Mouse (Mus musculus) liver, adult 2 months (tissue): ENCODE results near the gene Zfr2.

Experiments
- CTCF ChIP-seq: fragments of 200-500 bp; IDR thresholded peaks from 2 replicates; pipeline ENCODE4 v1.5.1; 2011; ENCODE audit warnings: low read depth, low read length, control low read depth
- POLR2A ChIP-seq: fragments of 200-500 bp; IDR thresholded peaks from 2 replicates; pipeline ENCODE4 v1.6.1; 2011; ENCODE audit warnings: low read length, control low read depth; ENCODE audit not compliant: insufficient read depth; ENCODE audit errors: extremely low read depth

- no peak for TF ChIP-seq CTCF
- TF ChIP-seq POLR2A, result no peak
Observed at GRCm38 (mm10) chr10:81200605-81201287, 32.2 kb upstream of the Zfr2 start.
